Mouse (Mus musculus): ENCODE results near the gene C1qc. TPM values are rescaled to one million over a fixed set of nuclear protein-coding genes. Genes with fewer than 3 reads are reported as not detected.

C1qc gene
- polyA plus RNA-seq, 1 experiment from 2014 or later = 33.0 TPM

- Histone ChIP-seq H3K27me3 (no peaks in the 10 kb centered on the region), H3K4me3 (replicated peaks) (no peak overlapping the region), H3K27ac (no peak overlapping the region), H3K36me3 (no peaks in the 10 kb centered on the region), H3K9ac (no peak overlapping the region), H3K4me1 (replicated peaks) (no peaks in the 10 kb centered on the region), H3K4me2 (no peak overlapping the region), H3K9me3 (replicated peaks) (no peaks in the 10 kb centered on the region)
- ATAC-seq (ENCODE audit: low read depth) = no peak
- WGBS (ENCODE audit: insufficient replicate concordance) = 40% methylated on average over 5 of the region's 5 CpGs
- DNase-seq = no peak
Observed at GRCm38 (mm10) chr4:136852119-136852518, 40.7 kb downstream of the C1qc start.

- Histone ChIP-seq H3K36me3 (no peaks in the 10 kb centered on the region), H3K4me3 (replicated peaks) (no peak overlapping the region), H3K4me1 (replicated peaks) (no peaks in the 10 kb centered on the region), H3K27me3 (no peaks in the 10 kb centered on the region; the same call in 1 of the 2 replicates), H3K27ac (no peak overlapping the region), H3K9ac (no peak overlapping the region), H3K9me3 (replicated peaks) (no peaks in the 10 kb centered on the region), H3K4me2 (no peak overlapping the region)
- 50% methylated on average over 4 of the region's 4 CpGs for WGBS (ENCODE audit: insufficient replicate concordance)
- DNase-seq (no peak), ATAC-seq (ENCODE audit: low read depth) (no peak)
Observed at GRCm38 (mm10) chr4:136848565-136848964, 44.3 kb downstream of the C1qc start.

- H3K4me3 ChIP-seq (replicated peaks) = no peak overlapping the region
- H3K36me3 ChIP-seq = no peaks in the 10 kb centered on the region
- H3K4me1 ChIP-seq (replicated peaks) = no peaks in the 10 kb centered on the region
- no peak overlapping the region for H3K4me2 ChIP-seq
- no peaks in the 10 kb centered on the region for H3K9me3 ChIP-seq (replicated peaks)
- DNase-seq (no peak), ATAC-seq (ENCODE audit: low read depth) (no peak)
- WGBS (ENCODE audit: insufficient replicate concordance) = 63% methylated on average over 6 of the region's 6 CpGs
- no peak overlapping the region for H3K27ac ChIP-seq
- no peak overlapping the region for H3K9ac ChIP-seq
- no peaks in the 10 kb centered on the region; the same call in 1 of the 2 replicates for H3K27me3 ChIP-seq
Observed at GRCm38 (mm10) chr4:136847166-136847565, 45.7 kb downstream of the C1qc start.

DNA sequence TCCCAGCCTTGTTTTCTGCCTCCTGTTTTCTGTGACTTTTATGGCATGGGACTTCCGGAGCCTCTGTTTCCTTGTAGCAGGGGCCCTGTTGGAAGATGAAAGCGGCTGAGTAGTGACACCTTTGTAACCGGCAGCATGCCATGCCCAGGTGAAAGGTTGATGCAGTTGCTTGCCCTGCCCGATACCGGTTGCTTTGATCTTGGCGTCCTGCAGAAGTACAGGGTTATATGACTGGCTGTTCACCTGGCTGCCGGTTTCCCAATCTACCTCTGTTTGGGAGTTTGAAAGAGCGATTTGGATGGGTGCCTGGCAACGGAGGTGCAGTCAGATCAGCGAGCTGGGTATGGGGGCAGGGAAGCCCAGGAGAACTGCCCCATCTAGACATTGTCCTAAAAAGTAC is 50.1 kb downstream of the C1qc start:
- no peaks in the 10 kb centered on the region for H3K36me3 ChIP-seq
- 57% methylated on average over 10 of the region's 10 CpGs for WGBS (ENCODE audit: insufficient replicate concordance)
- no peaks in the 10 kb centered on the region for H3K9me3 ChIP-seq (replicated peaks)
- H3K27me3 ChIP-seq = peaks cover 24% of the 10 kb centered on the region
- no peak overlapping the region for H3K27ac ChIP-seq
- H3K4me2 ChIP-seq = no peak overlapping the region
- no peak overlapping the region for H3K9ac ChIP-seq
- DNase-seq = no peak
- H3K4me3 ChIP-seq (replicated peaks) = no peak overlapping the region
- ATAC-seq (ENCODE audit: low read depth) = no peak
- H3K4me1 ChIP-seq (replicated peaks) = 0 out of 2 replicates have a peak, but pooled peaks cover 3% of the 10 kb centered on the region

DNA sequence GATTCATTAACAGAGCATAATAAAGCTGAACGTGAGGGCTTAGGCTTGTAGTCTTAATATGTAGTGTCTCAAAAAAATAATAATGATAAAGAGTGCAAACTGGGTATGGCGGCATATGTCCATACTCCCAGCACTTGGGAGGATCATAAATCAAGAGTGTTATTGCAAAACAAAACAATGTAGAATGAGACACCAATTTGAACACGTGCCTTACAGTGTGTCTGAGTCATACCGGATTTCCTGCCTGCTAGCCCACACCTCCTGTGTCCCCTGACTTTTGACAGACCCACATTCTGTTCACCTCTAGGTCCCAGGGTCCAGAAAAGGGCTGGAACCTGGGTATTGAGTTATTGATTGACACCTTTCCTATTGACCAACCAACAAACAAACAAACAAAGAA is 50.8 kb downstream of the C1qc start:
- 32% methylated on average over 4 of the region's 4 CpGs for WGBS (ENCODE audit: insufficient replicate concordance)
- H3K27me3 ChIP-seq = peaks cover 32% of the 10 kb centered on the region
- DNase-seq (no peak), ATAC-seq (ENCODE audit: low read depth) (no peak)
- no peak overlapping the region for H3K27ac ChIP-seq
- H3K9me3 ChIP-seq (replicated peaks) = no peaks in the 10 kb centered on the region
- H3K4me3 ChIP-seq (replicated peaks) = no peak overlapping the region
- H3K4me2 ChIP-seq = no peak overlapping the region
- 0 out of 2 replicates have a peak, but pooled peaks cover 3% of the 10 kb centered on the region for H3K4me1 ChIP-seq (replicated peaks)
- H3K36me3 ChIP-seq = no peaks in the 10 kb centered on the region
- no peak overlapping the region for H3K9ac ChIP-seq

GRCm38 (mm10) chr4:136841056-136841455 is 51.8 kb downstream of the C1qc start:
- no peak for ATAC-seq (ENCODE audit: low read depth)

More at GRCm38 (mm10) chr4:136841056-136841455, 51.8 kb downstream of the C1qc start:
- peak; percentile 16 for DNase-seq
- Histone ChIP-seq H3K4me2 (no peak overlapping the region), H3K36me3 (no peaks in the 10 kb centered on the region), H3K9me3 (replicated peaks) (no peaks in the 10 kb centered on the region), H3K9ac (no peak overlapping the region), H3K27me3 (peaks cover 41% of the 10 kb centered on the region), H3K27ac (no peak overlapping the region), H3K4me3 (replicated peaks) (no peak overlapping the region), H3K4me1 (replicated peaks) (peaks cover 11% of the 10 kb centered on the region; the same call in 1 of the 2 replicates)
- 10% methylated on average over 5 of the region's 5 CpGs for WGBS (ENCODE audit: insufficient replicate concordance)

Other genes starting within 250 kb of the C1qc start
- gene Ephb2, start 57.1 kb downstream of the C1qc start, polyA plus RNA-seq (2015; fragmentation: Nextera tagmentation; extraction: Ambion mirVana) = 0.36 and 0.50 TPM in 2 replicates
- 67.4 and 70.9 TPM in 2 replicates for gene C1qb, start 6.9 kb downstream of the C1qc start, polyA plus RNA-seq (2015; fragmentation: Nextera tagmentation; extraction: Ambion mirVana)
- 31.9 and 35.0 TPM in 2 replicates for gene C1qa, start 5.7 kb upstream of the C1qc start, polyA plus RNA-seq (2015; fragmentation: Nextera tagmentation; extraction: Ambion mirVana)
- 0.10 and 0.14 TPM in 2 replicates for gene Epha8, start 63.8 kb upstream of the C1qc start, polyA plus RNA-seq (2015; fragmentation: Nextera tagmentation; extraction: Ambion mirVana)
- 1.5 TPM in 2 replicates for gene Zbtb40, start 155.7 kb upstream of the C1qc start, polyA plus RNA-seq (2015; fragmentation: Nextera tagmentation; extraction: Ambion mirVana)

All from liver, embryonic 13.5 days (tissue).